ENCODE assay signal across 8 mouse cellular contexts in the genomic region with DNA sequence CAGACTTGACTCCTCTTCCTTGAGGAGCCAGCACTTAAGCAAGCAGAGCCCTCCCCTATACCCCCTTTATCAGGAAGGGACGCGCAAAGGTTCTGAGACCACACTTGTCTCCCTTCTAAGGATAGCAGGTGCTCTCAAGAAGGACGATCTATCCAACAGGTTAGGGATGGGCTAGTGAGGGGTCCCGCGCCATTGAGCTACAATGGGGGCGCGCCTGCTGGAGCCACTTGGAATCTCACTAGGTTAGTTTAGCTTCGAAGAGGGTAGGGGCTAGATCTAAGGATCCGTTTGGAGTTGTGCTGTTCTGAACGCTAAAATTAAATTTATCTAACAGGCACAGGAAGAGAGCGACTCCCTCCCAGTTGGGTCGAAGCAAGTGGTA. TPM values are rescaled to one million over a fixed set of nuclear protein-coding genes. Genes with fewer than 3 reads are reported as not detected.
DNase-seq lines count a peak whose midpoint lies in the region; ATAC-seq and TF ChIP-seq lines count a peak whose summit lies in the region.

No protein-coding gene starts in this region.

- TF ChIP-seq CTCF in lung, adult 2 months (IDR thresholded peaks at IDR 0.05; ENCODE audit: insufficient read depth, low read length), result no peak

- no peaks in the 10 kb centered on the region for H3K36me3 ChIP-seq in hindbrain, embryonic 13.5 days
- no peaks in the 10 kb centered on the region for H3K36me3 ChIP-seq in midbrain, embryonic 13.5 days

- TF ChIP-seq POLR2A in lung, adult 2 months (IDR thresholded peaks at IDR 0.05; ENCODE audit: borderline replicate concordance, extremely low read depth, low read depth, low read length), result no peak

- H3K4me2 ChIP-seq in hindbrain, embryonic 13.5 days, result peak overlapping the region; percentile 94
- peak overlapping the region; percentile 99 for H3K4me2 ChIP-seq in midbrain, embryonic 13.5 days (replicated peaks)

- H3K9ac ChIP-seq in hindbrain, embryonic 13.5 days, result peak overlapping the region; percentile 85
- peak overlapping the region; percentile 81 for H3K9ac ChIP-seq in midbrain, embryonic 13.5 days (replicated peaks)

- peak overlapping the region; percentile 89 for H3K4me3 ChIP-seq in lung, adult 2 months (replicated peaks; ENCODE audit: extremely low read depth, low read depth, low read length)
- peak overlapping the region; percentile 80 for H3K4me3 ChIP-seq in hindbrain, embryonic 13.5 days
- peak overlapping the region; percentile 72 for H3K4me3 ChIP-seq in midbrain, embryonic 13.5 days (replicated peaks)

- peak overlapping the region; percentile 10; the same call in 1 of the 2 replicates for H3K27ac ChIP-seq in hindbrain, embryonic 13.5 days
- no peak overlapping the region for H3K27ac ChIP-seq in midbrain, embryonic 13.5 days

- H3K4me1 ChIP-seq in lung, adult 2 months (ENCODE audit: control insufficient read depth, insufficient read depth, low read length), result peaks cover 4% of the 10 kb centered on the region; the same call in 1 of the 2 replicates
- peaks cover 24% of the 10 kb centered on the region for H3K4me1 ChIP-seq in hindbrain, embryonic 13.5 days (replicated peaks)
- H3K4me1 ChIP-seq in midbrain, embryonic 13.5 days (replicated peaks), result peaks cover 24% of the 10 kb centered on the region

- H3K9me3 ChIP-seq in hindbrain, embryonic 13.5 days, result no peaks in the 10 kb centered on the region
- H3K9me3 ChIP-seq in midbrain, embryonic 13.5 days, result no peaks in the 10 kb centered on the region

- peaks cover 42% of the 10 kb centered on the region for H3K27me3 ChIP-seq in hindbrain, embryonic 13.5 days
- peaks cover 37% of the 10 kb centered on the region for H3K27me3 ChIP-seq in midbrain, embryonic 13.5 days

- no peak for DNase-seq in lung, adult 2 months
- DNase-seq in lung, postnatal 10 days, result no peak
- DNase-seq in embryo, embryonic 10.5 days (ENCODE audit: low spot score), result peak; percentile 58
- DNase-seq in c-Kit-positive CD71-positive TER-119-positive erythroid progenitor cells, embryonic 14.5 days (ENCODE audit: low spot score), result no peak
- no peak for DNase-seq in ovary, postnatal 14 days (ENCODE audit: low spot score)
- no peak for DNase-seq in testis, postnatal 10 days (ENCODE audit: low spot score)

- WGBS in lung, adult 2 months, result under 1% methylated on average over 12 of the region's 12 CpGs
- WGBS in hindbrain, embryonic 13.5 days, result 3% methylated on average over 12 of the region's 12 CpGs
- 4% methylated on average over 12 of the region's 12 CpGs for WGBS in midbrain, embryonic 13.5 days

- ATAC-seq in hindbrain, embryonic 13.5 days (ENCODE audit: low FRiP score), result no peak
- ATAC-seq in midbrain, embryonic 13.5 days, result no peak; the same call in 1 of the 2 replicates

RNA-seq across cellular contexts. Expression of a gene that starts 0.9 kb away (rescaled TPM):
- polyA plus RNA-seq in lung, adult 2 months (2012; rRNA removed), result 7.3 and 8.7 TPM in 2 replicates
- polyA plus RNA-seq in hindbrain, embryonic 13.5 days (2015; fragmentation: Nextera tagmentation; extraction: Ambion mirVana), result 1.5 and 1.7 TPM in 2 replicates
- 1.3 TPM in 2 replicates for polyA plus RNA-seq in midbrain, embryonic 13.5 days (2015; fragmentation: Nextera tagmentation; extraction: Ambion mirVana)
